ENCODE assay signal across 27 mouse cellular contexts in genomic region chr3:143633036-143633435, GRCm38 (mm10).
"Had no signal": no experiment of that assay in that cellular context is flagged by ENCODE, and none has a peak within 500 bp of the region (broad histone marks: within the 10 kb centered on the region; RNA-seq: fewer than 3 reads in every experiment).

No protein-coding gene starts in this region.

- H3K36me3 ChIP-seq: heart, embryonic 13.5 days; heart, embryonic 15.5 days; hindbrain, embryonic 10.5 days; hindbrain, embryonic 12.5 days; kidney, embryonic 15.5 days; limb, embryonic 13.5 days; limb, embryonic 15.5 days; liver, embryonic 12.5 days had no signal

- H3K4me1 ChIP-seq: heart, embryonic 13.5 days; hindbrain, embryonic 10.5 days; hindbrain, embryonic 12.5 days; liver, embryonic 12.5 days had no signal

- H3K4me2 ChIP-seq: heart, embryonic 11.5 days; heart, embryonic 13.5 days; heart, embryonic 15.5 days; hindbrain, embryonic 12.5 days; hindbrain, embryonic 14.5 days; kidney, embryonic 15.5 days; limb, embryonic 13.5 days; limb, embryonic 15.5 days; liver, embryonic 12.5 days had no signal

- ATAC-seq: hindbrain, embryonic 16.5 days; intestine, embryonic 16.5 days; liver, embryonic 12.5 days had no signal

- H3K9me3 ChIP-seq: heart, embryonic 13.5 days; heart, embryonic 15.5 days; hindbrain, embryonic 10.5 days; hindbrain, embryonic 12.5 days; kidney, embryonic 15.5 days; limb, embryonic 13.5 days; limb, embryonic 15.5 days; liver, embryonic 12.5 days had no signal

- H3K4me3 ChIP-seq: gastrocnemius, adult 2 months; heart, adult 2 months; heart, embryonic 13.5 days; heart, embryonic 15.5 days; hindbrain, embryonic 10.5 days; hindbrain, embryonic 12.5 days; kidney, embryonic 15.5 days; limb, embryonic 13.5 days; limb, embryonic 15.5 days; liver, embryonic 12.5 days had no signal

- H3K27ac ChIP-seq: gastrocnemius, adult 2 months; heart, adult 2 months; heart, embryonic 13.5 days; heart, embryonic 15.5 days; hindbrain, embryonic 10.5 days; hindbrain, embryonic 12.5 days; hindbrain, embryonic 14.5 days; kidney, embryonic 15.5 days; kidney, postnatal 0 days; limb, embryonic 13.5 days; liver, embryonic 12.5 days had no signal

- DNase-seq: gastrocnemius, adult 2 months; gastrocnemius, postnatal 10 days; gastrocnemius, postnatal 25 days; heart, adult 11 months; heart, adult 2 months; heart, postnatal 4 days; kidney, adult 11 months; kidney, adult 2 months; kidney, adult 9 months; kidney, postnatal 14 days; kidney, postnatal 36 days; layer of hippocampus, adult 9-11 months; layer of hippocampus, postnatal 36 days; left cerebral cortex, postnatal 4 days had no signal

- H3K9ac ChIP-seq: heart, embryonic 13.5 days; heart, embryonic 15.5 days; hindbrain, embryonic 12.5 days; hindbrain, embryonic 14.5 days; kidney, embryonic 15.5 days; limb, embryonic 13.5 days; limb, embryonic 15.5 days; liver, embryonic 12.5 days had no signal

- H3K27me3 ChIP-seq: heart, embryonic 13.5 days; heart, embryonic 15.5 days; hindbrain, embryonic 12.5 days; kidney, embryonic 15.5 days; limb, embryonic 13.5 days; limb, embryonic 15.5 days; liver, embryonic 12.5 days had no signal
